Mouse (Mus musculus): Measurements from ENCODE around the gene Ghrh. TPM values are rescaled to one million over a fixed set of nuclear protein-coding genes. Genes with fewer than 3 reads are reported as not detected.

Gene Ghrh
- total and polyA plus RNA-seq, 3 experiments: not detected

DNA sequence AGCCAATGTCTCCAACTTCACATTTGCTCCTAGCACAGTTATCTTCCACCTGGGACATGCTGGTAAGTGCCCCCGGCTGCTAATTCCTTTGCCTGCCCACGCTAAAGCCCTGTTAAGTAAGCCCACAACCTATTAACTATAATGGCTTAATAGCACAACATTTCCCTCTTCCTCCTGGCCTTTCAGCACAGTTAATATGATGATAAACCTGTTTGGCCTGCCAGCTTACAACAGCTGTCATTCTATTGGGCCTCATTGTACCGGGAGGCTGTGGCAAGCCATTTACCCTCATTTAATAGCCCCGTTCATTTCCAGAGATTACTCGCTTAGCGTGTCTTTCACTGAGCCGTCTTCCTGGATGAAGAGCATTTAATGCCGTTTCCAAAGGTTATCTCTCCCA, 27.2 kb downstream of the Ghrh start:
- in situ Hi-C loops (cut with MboI; ENCODE audit: low pct_ligation_motif_present, low pct_unique_long_range_greater_than_20kb, low sequenced_read_pairs): no loop called here
- H3K9me3 ChIP-seq (replicated peaks; ENCODE audit: low read length): no peaks in the 10 kb centered on the region

DNA sequence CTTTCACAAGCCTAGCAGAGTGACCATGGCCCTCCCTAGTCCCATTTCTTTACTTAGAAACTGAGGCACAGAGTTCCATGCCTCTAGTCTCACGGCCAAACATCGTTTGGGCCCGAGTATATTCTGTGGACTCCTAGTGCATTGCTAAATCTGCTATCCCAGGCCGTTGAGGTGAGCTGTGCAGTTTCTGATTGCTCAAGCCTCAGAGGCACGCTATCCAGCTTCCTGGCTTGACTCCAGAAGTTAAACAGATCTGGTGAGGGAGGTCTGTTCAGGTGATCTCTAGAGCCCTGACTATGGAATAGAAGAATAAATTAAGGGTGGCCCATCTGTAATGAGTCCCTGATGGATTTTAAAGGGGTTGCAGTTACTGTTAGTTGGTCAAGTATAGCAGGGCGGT, 30.1 kb downstream of the Ghrh start:
- no peak overlapping the region for H3K9ac ChIP-seq (ENCODE audit: insufficient read depth, low read depth)
- in situ Hi-C loops (cut with MboI; ENCODE audit: low pct_ligation_motif_present, low pct_unique_long_range_greater_than_20kb, low sequenced_read_pairs): no loop called here
- H3K27me3 ChIP-seq (replicated peaks): no peaks in the 10 kb centered on the region
- no peaks in the 10 kb centered on the region for H3K9me3 ChIP-seq (replicated peaks; ENCODE audit: low read length)
- H3K79me2 ChIP-seq (replicated peaks; ENCODE audit: control insufficient read depth, extremely low read depth, insufficient read depth, poor library complexity, severe bottlenecking): no peaks in the 10 kb centered on the region
- DNase-seq (ENCODE audit: extremely low read depth): no peak
- H3K4me2 ChIP-seq (ENCODE audit: insufficient read depth, low read depth, poor library complexity, severe bottlenecking): no peak overlapping the region
- H3K36me3 ChIP-seq (replicated peaks in 1 of 2; ENCODE audit: control insufficient read depth in 1 of 2, insufficient read depth in 1 of 2, low read length in 1 of 2): peaks cover 82 to 94% of the 10 kb centered on the region in 2 experiments
- H3K4me3 ChIP-seq (replicated peaks in 1 of 3; ENCODE audit: low read depth in 2 of 3, low read length in 2 of 3, poor library complexity in 1 of 3): no peak overlapping the region
- H3K27ac ChIP-seq (ENCODE audit: insufficient read depth, low read depth): no peak overlapping the region
- no peak for TF ChIP-seq ZC3H11A (IDR thresholded peaks at IDR 0.05; ENCODE audit: low read depth, low read length)
- no peak for TF ChIP-seq CHD1 (IDR thresholded peaks at IDR 0.05; ENCODE audit: low read depth, low read length)
- TF ChIP-seq MXI1 (IDR thresholded peaks at IDR 0.05; ENCODE audit: low read depth, low read length): no peak
- no peaks in the 10 kb centered on the region for H3K4me1 ChIP-seq (ENCODE audit: control insufficient read depth in 1 of 2, insufficient read depth in 2 of 2)
- dilution Hi-C loops (cut with MboI; ENCODE audit: extremely low pct_ligation_motif_present, extremely low pct_unique_long_range_greater_than_20kb, low sequenced_read_pairs): no loop called here

More for the DNA sequence above, 27.2 kb downstream of the Ghrh start:
- peaks cover 78 to 94% of the 10 kb centered on the region in 2 experiments for H3K36me3 ChIP-seq (replicated peaks in 1 of 2; ENCODE audit: control insufficient read depth in 1 of 2, insufficient read depth in 1 of 2, low read length in 1 of 2)
- no peak for DNase-seq (ENCODE audit: extremely low read depth)
- no peak overlapping the region for H3K4me2 ChIP-seq (ENCODE audit: insufficient read depth, low read depth, poor library complexity, severe bottlenecking)
- H3K9ac ChIP-seq (ENCODE audit: insufficient read depth, low read depth): no peak overlapping the region
- H3K4me3 ChIP-seq (replicated peaks in 1 of 3; ENCODE audit: low read depth in 2 of 3, low read length in 2 of 3, poor library complexity in 1 of 3): no peak overlapping the region
- no peaks in the 10 kb centered on the region for H3K27me3 ChIP-seq (replicated peaks)
- dilution Hi-C loops (cut with MboI; ENCODE audit: extremely low pct_ligation_motif_present, extremely low pct_unique_long_range_greater_than_20kb, low sequenced_read_pairs): no loop called here
- H3K27ac ChIP-seq (ENCODE audit: insufficient read depth, low read depth): no peak overlapping the region
- no peaks in the 10 kb centered on the region for H3K79me2 ChIP-seq (replicated peaks; ENCODE audit: control insufficient read depth, extremely low read depth, insufficient read depth, poor library complexity, severe bottlenecking)
- H3K4me1 ChIP-seq (ENCODE audit: control insufficient read depth in 1 of 2, insufficient read depth in 2 of 2): no peaks in the 10 kb centered on the region
- no peak for TF ChIP-seq MYC (IDR thresholded peaks at IDR 0.05; ENCODE audit: low read depth, low read length)

DNA sequence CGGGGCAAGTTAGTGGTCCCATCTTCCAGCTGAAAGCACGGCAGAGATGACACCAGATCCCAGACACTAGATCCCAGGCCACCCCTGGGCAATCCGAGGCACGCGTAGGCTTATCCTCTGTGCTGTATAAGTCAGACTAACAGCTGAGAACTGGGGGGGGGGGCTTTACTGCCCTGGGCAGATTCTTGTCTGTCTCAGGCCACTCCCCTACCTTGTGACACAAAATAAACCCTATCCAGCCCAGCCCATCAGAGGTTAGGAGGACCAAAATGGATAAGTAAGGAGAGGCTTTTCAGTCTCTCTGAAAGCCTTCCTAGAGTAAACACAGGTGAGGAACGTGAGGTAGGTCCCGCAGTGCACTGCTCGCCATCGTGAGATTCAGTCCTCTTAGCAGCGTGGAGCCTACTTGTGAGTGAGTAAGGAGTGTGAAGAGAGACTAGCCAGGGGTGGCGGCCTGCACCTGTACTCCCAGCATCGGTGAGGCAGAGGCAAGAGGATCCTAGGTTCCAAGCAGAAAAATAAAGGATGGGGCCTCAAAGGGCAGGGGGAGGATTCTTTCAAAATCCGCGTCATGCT, 30.9 kb downstream of the Ghrh start:
- no peaks in the 10 kb centered on the region for H3K79me2 ChIP-seq (replicated peaks; ENCODE audit: control insufficient read depth, extremely low read depth, insufficient read depth, poor library complexity, severe bottlenecking)
- H3K9ac ChIP-seq (ENCODE audit: insufficient read depth, low read depth): no peak overlapping the region
- H3K9me3 ChIP-seq (replicated peaks; ENCODE audit: low read length): no peaks in the 10 kb centered on the region
- H3K4me1 ChIP-seq (ENCODE audit: control insufficient read depth in 1 of 2, insufficient read depth in 2 of 2): no peaks in the 10 kb centered on the region
- H3K4me2 ChIP-seq (ENCODE audit: insufficient read depth, low read depth, poor library complexity, severe bottlenecking): no peak overlapping the region
- peaks cover 82 to 92% of the 10 kb centered on the region in 2 experiments for H3K36me3 ChIP-seq (replicated peaks in 1 of 2; ENCODE audit: control insufficient read depth in 1 of 2, insufficient read depth in 1 of 2, low read length in 1 of 2)
- in situ Hi-C loops (cut with MboI; ENCODE audit: low pct_ligation_motif_present, low pct_unique_long_range_greater_than_20kb, low sequenced_read_pairs) (no loop called here), dilution Hi-C loops (cut with MboI; ENCODE audit: extremely low pct_ligation_motif_present, extremely low pct_unique_long_range_greater_than_20kb, low sequenced_read_pairs) (no loop called here)
- H3K4me3 ChIP-seq (replicated peaks in 1 of 3; ENCODE audit: low read depth in 2 of 3, low read length in 2 of 3, poor library complexity in 1 of 3): no peak overlapping the region
- no peak overlapping the region for H3K27ac ChIP-seq (ENCODE audit: insufficient read depth, low read depth)
- DNase-seq (ENCODE audit: extremely low read depth): no peak
- TF ChIP-seq MXI1 (IDR thresholded peaks at IDR 0.05; ENCODE audit: low read depth, low read length): no peak
- TF ChIP-seq SMC3 (IDR thresholded peaks at IDR 0.05; ENCODE audit: low read depth, low read length): no peak
- no peak for TF ChIP-seq EP300 (IDR thresholded peaks at IDR 0.05; ENCODE audit: low read length)
- no peak for TF ChIP-seq PAX5 (IDR thresholded peaks at IDR 0.05; ENCODE audit: low read length)
- TF ChIP-seq MYC (IDR thresholded peaks at IDR 0.05; ENCODE audit: low read depth, low read length): no peak
- TF ChIP-seq MEF2A (IDR thresholded peaks at IDR 0.05; ENCODE audit: borderline replicate concordance, low read depth, low read length): no peak
- TF ChIP-seq POLR2AphosphoS2 (IDR thresholded peaks at IDR 0.05; ENCODE audit: low read depth, low read length): no peak
- no peak for TF ChIP-seq TCF12 (IDR thresholded peaks at IDR 0.05; ENCODE audit: low read depth, low read length)
- no peak for TF ChIP-seq IRF4 (IDR thresholded peaks at IDR 0.05; ENCODE audit: low read depth, low read length)
- TF ChIP-seq KAT2A (IDR thresholded peaks at IDR 0.05; ENCODE audit: insufficient replicate concordance, low read length): no peak
- TF ChIP-seq MAX (IDR thresholded peaks at IDR 0.05; ENCODE audit: low read length): no peak
- H3K27me3 ChIP-seq (replicated peaks): no peaks in the 10 kb centered on the region

Measured in CH12.LX (cell line).